Mouse (Mus musculus) olfactory bulb, adult 2 months (tissue): Measurements from ENCODE around the gene Picalm.

Experiments used
- CTCF ChIP-seq: fragments of 200-500 bp; IDR thresholded peaks from 2 replicates; pipeline ENCODE4 v1.5.1; 2012; ENCODE audit warnings: low read depth, mild to moderate bottlenecking, low read length, moderate library complexity; ENCODE audit not compliant: insufficient read depth
- POLR2A ChIP-seq: fragments of 200-500 bp; IDR thresholded peaks from 2 replicates; pipeline ENCODE4 v1.6.1; 2012; ENCODE audit warnings: mild to moderate bottlenecking, low read depth, low read length, moderate library complexity; ENCODE audit not compliant: insufficient read depth

- TF ChIP-seq CTCF (no peak), POLR2A (no peak)
Measured at GRCm38 (mm10) chr7:90164276-90164675, 34.3 kb downstream of the Picalm start.
